Mouse (Mus musculus) adrenal gland, postnatal 14 days (tissue): Measurements from ENCODE around the gene Gm10666. TPM values are rescaled to one million over a fixed set of nuclear protein-coding genes. Genes with fewer than 3 reads are reported as not detected.
"Not testable (repeated sequence)": the region's sequence is repeated elsewhere in the genome, so short reads cannot be mapped to it uniquely, and the experiment has no call there.

ENCODE experiments used
- DNase-seq: peaks from one replicate; pipeline ENCODE4 v3.0.0; 2021; ENCODE audit warnings: mixed read lengths
- long read RNA-seq, 2 experiments: library from polyadenylated mRNA; stranded (forward); transcript quantifications; one replicate each; pipeline ENCODE4 v2.0.0; 2021
- total RNA-seq: library from RNA; stranded (reverse); gene quantifications from 2 replicates; pipeline ENCODE4 v1.2.3, GENCODE M21; 2021

Gene Gm10666
- total RNA-seq = not detected in 2 replicates
- long read RNA-seq, experiment 1 = 0 reads
- long read RNA-seq, experiment 2 = 0 reads

GRCm38 (mm10) chr7:22134641-22135040, at the start of gene Gm10666:
Gene Gm10666, minus strand, starts transcription at chr7:22134741.
- DNase-seq = not testable (repeated sequence)

GRCm38 (mm10) chr7:22163935-22164334, 29.4 kb upstream of the Gm10666 start, which contains the start of gene Vmn1r142:
Gene Vmn1r142, minus strand, starts transcription at chr7:22164035.
- DNase-seq = not testable (repeated sequence)

- not testable (repeated sequence) for DNase-seq
Measured at GRCm38 (mm10) chr7:22118145-22118544, 16.4 kb downstream of the Gm10666 start, which contains the start of gene Gm16451. Gene Gm16451, minus strand, starts transcription at chr7:22118245.

Other genes starting within 250 kb of the Gm10666 start
- gene Gm5891, start 213.4 kb downstream of the Gm10666 start, total RNA-seq = not detected in 2 replicates
- gene Vmn1r137, start 140.2 kb downstream of the Gm10666 start, total RNA-seq = not detected in 2 replicates
- gene Vmn1r138, start 105.8 kb downstream of the Gm10666 start, total RNA-seq = not detected in 2 replicates
- not detected in 2 replicates for gene Gm6176, start 78.4 kb downstream of the Gm10666 start, total RNA-seq
- gene Vmn1r139, start 65.7 kb downstream of the Gm10666 start, total RNA-seq = not detected in 2 replicates
- not detected in 2 replicates for gene Gm16451, start 16.5 kb downstream of the Gm10666 start, total RNA-seq
- not detected in 2 replicates for gene Vmn1r142, start 29.3 kb upstream of the Gm10666 start, total RNA-seq
- not detected in 2 replicates for gene Vmn1r143, start 54.6 kb upstream of the Gm10666 start, total RNA-seq
- not detected in 2 replicates for gene Gm8653, start 66.5 kb upstream of the Gm10666 start, total RNA-seq
- gene Gm8453, start 94.7 kb upstream of the Gm10666 start, total RNA-seq = not detected in 2 replicates
- not detected in 2 replicates for gene Gm4187, start 195.0 kb upstream of the Gm10666 start, total RNA-seq
- gene Gm8660, start 236.3 kb upstream of the Gm10666 start, total RNA-seq = not detected in 2 replicates